In the genomic region with DNA sequence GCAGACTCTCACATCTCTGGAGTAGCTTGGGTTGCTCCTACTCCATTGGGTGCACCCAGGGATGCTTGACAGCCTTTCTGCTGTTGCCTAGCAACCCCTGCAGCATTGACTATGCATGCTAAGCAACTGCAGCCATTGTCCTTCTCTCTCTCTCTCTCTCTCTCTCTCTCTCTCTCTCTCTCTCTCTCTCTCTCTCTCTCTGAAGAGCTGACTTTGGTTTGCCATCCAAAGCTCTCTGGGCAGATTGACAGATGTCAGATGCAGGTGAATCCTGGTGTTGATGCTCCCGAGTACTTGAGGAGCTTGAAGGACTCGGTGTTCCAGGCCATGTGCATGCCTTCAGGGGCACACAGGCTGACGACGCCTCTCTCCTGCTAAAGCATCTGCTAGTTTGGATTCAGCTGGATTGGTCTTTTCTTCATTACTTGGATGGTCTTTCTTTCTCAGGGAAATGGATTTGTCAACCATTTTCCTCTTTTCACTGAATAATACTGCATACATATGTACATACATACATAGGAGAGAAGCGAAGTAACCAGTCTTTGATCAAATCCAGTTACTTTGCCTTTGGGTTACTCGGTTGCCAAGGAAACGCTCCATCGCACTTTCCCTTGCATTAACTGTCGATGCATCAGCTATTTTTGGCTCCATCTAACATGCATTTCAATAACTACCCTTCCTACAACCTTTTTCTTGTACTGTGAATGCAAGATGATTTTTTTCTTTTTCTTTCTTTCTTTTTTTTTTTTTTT, we compare ENCODE assay signal across 10 mouse cellular contexts.
A peak's percentile ranks its signal among the peaks of the same experiment; 100 is the strongest.
DNase-seq lines count a peak whose midpoint lies in the region; ATAC-seq and TF ChIP-seq lines count a peak whose summit lies in the region.
"Had no signal": no experiment of that assay in that cellular context is flagged by ENCODE, and none has a peak within 500 bp of the region (broad histone marks: within the 10 kb centered on the region; RNA-seq: fewer than 3 reads in every experiment).

No protein-coding gene starts in this region.

- WGBS in limb, embryonic 14.5 days: 49% methylated on average over 9 of the region's 9 CpGs
- 69% methylated on average over 9 of the region's 9 CpGs for WGBS in limb, embryonic 10.5 days
- 9% methylated on average over 9 of the region's 9 CpGs for WGBS in midbrain, embryonic 14.5 days
- 65% methylated on average over 9 of the region's 9 CpGs for WGBS in intestine, embryonic 15.5 days

- H3K4me2 ChIP-seq in limb, embryonic 14.5 days (replicated peaks; ENCODE audit: low read depth, low read length, severe bottlenecking): no peak overlapping the region
- peak overlapping the region; percentile 51 for H3K4me2 ChIP-seq in midbrain, embryonic 14.5 days (ENCODE audit: low read length)
- no peak overlapping the region for H3K4me2 ChIP-seq in intestine, embryonic 15.5 days (replicated peaks)
- H3K4me2 ChIP-seq: liver, embryonic 13.5 days had no signal

- H3K4me1 ChIP-seq in limb, embryonic 14.5 days (ENCODE audit: control insufficient read depth, insufficient read depth, low read length): no peaks in the 10 kb centered on the region
- peaks cover 17% of the 10 kb centered on the region for H3K4me1 ChIP-seq in limb, embryonic 10.5 days
- peaks cover 36% of the 10 kb centered on the region for H3K4me1 ChIP-seq in midbrain, embryonic 14.5 days (ENCODE audit: control insufficient read depth, insufficient read depth, low read length)
- H3K4me1 ChIP-seq in intestine, embryonic 15.5 days (replicated peaks): no peaks in the 10 kb centered on the region
- H3K4me1 ChIP-seq: liver, embryonic 13.5 days had no signal

- H3K9ac ChIP-seq in limb, embryonic 14.5 days (ENCODE audit: low read depth, low read length, severe bottlenecking): no peak overlapping the region
- H3K9ac ChIP-seq in midbrain, embryonic 14.5 days (replicated peaks; ENCODE audit: low read length): 0 out of 2 replicates have a peak overlapping the region, but pooled peaks have one; percentile 30
- H3K9ac ChIP-seq in intestine, embryonic 15.5 days: no peak overlapping the region
- H3K9ac ChIP-seq: liver, embryonic 13.5 days had no signal

- no peak for TF ChIP-seq POLR2A in limb, embryonic 14.5 days (IDR thresholded peaks at IDR 0.05; ENCODE audit: borderline replicate concordance, extremely low read depth, insufficient read depth, insufficient read length)

- H3K27ac ChIP-seq in limb, embryonic 14.5 days (replicated peaks; ENCODE audit: low read depth, low read length): no peak overlapping the region
- no peak overlapping the region for H3K27ac ChIP-seq in limb, embryonic 10.5 days
- H3K27ac ChIP-seq in midbrain, embryonic 14.5 days (replicated peaks; ENCODE audit: low read depth, low read length): peak overlapping the region; percentile 96
- no peak overlapping the region for H3K27ac ChIP-seq in intestine, embryonic 15.5 days
- H3K27ac ChIP-seq: liver, embryonic 13.5 days had no signal

- no peaks in the 10 kb centered on the region for H3K9me3 ChIP-seq in limb, embryonic 14.5 days (ENCODE audit: control insufficient read depth, low read length)
- no peaks in the 10 kb centered on the region for H3K9me3 ChIP-seq in limb, embryonic 10.5 days (replicated peaks)
- no peaks in the 10 kb centered on the region for H3K9me3 ChIP-seq in midbrain, embryonic 14.5 days (ENCODE audit: control insufficient read depth, low read length)
- no peaks in the 10 kb centered on the region for H3K9me3 ChIP-seq in intestine, embryonic 15.5 days
- H3K9me3 ChIP-seq: liver, embryonic 13.5 days had no signal

- no peaks in the 10 kb centered on the region for H3K36me3 ChIP-seq in limb, embryonic 14.5 days (ENCODE audit: control insufficient read depth, insufficient read depth, low read length)
- no peaks in the 10 kb centered on the region for H3K36me3 ChIP-seq in limb, embryonic 10.5 days
- no peaks in the 10 kb centered on the region for H3K36me3 ChIP-seq in midbrain, embryonic 14.5 days (ENCODE audit: control insufficient read depth, insufficient read depth, low read length)
- H3K36me3 ChIP-seq in intestine, embryonic 15.5 days: no peaks in the 10 kb centered on the region
- H3K36me3 ChIP-seq: liver, embryonic 13.5 days had no signal

- ATAC-seq in limb, embryonic 14.5 days (ENCODE audit: low FRiP score, low read depth): no peak
- ATAC-seq in midbrain, embryonic 14.5 days (ENCODE audit: low FRiP score, low TSS enrichment): peak; percentile 98
- no peak for ATAC-seq in intestine, embryonic 15.5 days

- no peaks in the 10 kb centered on the region for H3K27me3 ChIP-seq in limb, embryonic 14.5 days (ENCODE audit: control insufficient read depth, insufficient read depth, low read length)
- no peaks in the 10 kb centered on the region for H3K27me3 ChIP-seq in limb, embryonic 10.5 days (ENCODE audit: low read depth, poor library complexity, severe bottlenecking)
- H3K27me3 ChIP-seq in midbrain, embryonic 14.5 days (ENCODE audit: control insufficient read depth, insufficient read depth, low read length): no peaks in the 10 kb centered on the region
- no peaks in the 10 kb centered on the region for H3K27me3 ChIP-seq in intestine, embryonic 15.5 days (replicated peaks)
- H3K27me3 ChIP-seq: CH12.LX; liver, embryonic 13.5 days had no signal

- peak; percentile 21 for DNase-seq in limb, embryonic 14.5 days (ENCODE audit: low spot score)
- no peak for DNase-seq in limb, embryonic 10.5 days (ENCODE audit: low spot score)
- peak; percentile 54 to 81 for DNase-seq in layer of hippocampus, adult 18-20 months (ENCODE audit: low spot score in 2 of 2)
- DNase-seq in midbrain, embryonic 14.5 days: peak; percentile 96
- DNase-seq in ovary, adult 18-20 months (ENCODE audit: low spot score): no peak
- DNase-seq in adrenal gland, adult (ENCODE audit: inconsistent age in 2 of 2, low spot score in 1 of 2): no peak
- no peak for DNase-seq in thymus, postnatal 25 days
- DNase-seq: liver, embryonic 13.5 days had no signal

- H3K4me3 ChIP-seq in limb, embryonic 14.5 days (replicated peaks; ENCODE audit: low read length): no peak overlapping the region
- no peak overlapping the region for H3K4me3 ChIP-seq in limb, embryonic 10.5 days
- H3K4me3 ChIP-seq in midbrain, embryonic 14.5 days (replicated peaks; ENCODE audit: low read depth, low read length): no peak overlapping the region
- H3K4me3 ChIP-seq in intestine, embryonic 15.5 days (replicated peaks): no peak overlapping the region
- H3K4me3 ChIP-seq: liver, embryonic 13.5 days had no signal

Comparison
In these comparisons a context has a peak if more than half of its experiments do, and no peak if none do; other contexts are left out.
1. DNase-seq: peak in limb, embryonic 14.5 days (single experiment), layer of hippocampus, adult 18-20 months (2 of 2) and midbrain, embryonic 14.5 days (single experiment); none in limb, embryonic 10.5 days (single experiment), ovary, adult 18-20 months (single experiment), adrenal gland, adult (0 of 2) and thymus, postnatal 25 days (single experiment).